Mouse (Mus musculus) embryo, embryonic 11 days (tissue): Measurements from ENCODE around the gene Agap2.

Source experiments
- DNase-seq: peaks from one replicate; pipeline ENCODE4 v3.0.0-alpha.2; 2015

Gene Agap2

GRCm38 (mm10) chr10:127078001-127078676 is 3.1 kb downstream of the Agap2 start:
- no peak for DNase-seq

- DNase-seq, result peak; percentile 76
Measured at GRCm38 (mm10) chr10:127078677-127079575, 3.8 kb downstream of the Agap2 start.

- peak; percentile 56 for DNase-seq
Measured at GRCm38 (mm10) chr10:127079665-127080391, 4.7 kb downstream of the Agap2 start.

GRCm38 (mm10) chr10:127080901-127081780 is 6.1 kb downstream of the Agap2 start:
- DNase-seq, result no peak

- DNase-seq, result peak; percentile 64
Measured at GRCm38 (mm10) chr10:127081996-127082620, 7.0 kb downstream of the Agap2 start.

GRCm38 (mm10) chr10:127083292-127083914 is 8.3 kb downstream of the Agap2 start:
- DNase-seq, result no peak

- DNase-seq, result no peak
Measured at GRCm38 (mm10) chr10:127083915-127084306, 8.8 kb downstream of the Agap2 start.

GRCm38 (mm10) chr10:127085052-127085451 is 10.0 kb downstream of the Agap2 start:
- DNase-seq, result no peak

- no peak for DNase-seq
Measured at GRCm38 (mm10) chr10:127085633-127086032, 10.5 kb downstream of the Agap2 start.

GRCm38 (mm10) chr10:127090560-127091411 is 15.7 kb downstream of the Agap2 start:
- peak; percentile 60 for DNase-seq

- no peak for DNase-seq
Measured at GRCm38 (mm10) chr10:127091507-127092396, 16.7 kb downstream of the Agap2 start.

GRCm38 (mm10) chr10:127092742-127093141 is 17.7 kb downstream of the Agap2 start:
- no peak for DNase-seq

GRCm38 (mm10) chr10:127094382-127094802 is 19.3 kb downstream of the Agap2 start:
- no peak for DNase-seq

- no peak for DNase-seq
Measured at GRCm38 (mm10) chr10:127098514-127098913, 23.4 kb downstream of the Agap2 start.

- DNase-seq, result no peak
Measured at GRCm38 (mm10) chr10:127099191-127099590, 24.1 kb downstream of the Agap2 start.

GRCm38 (mm10) chr10:127099868-127100267 is 24.8 kb downstream of the Agap2 start:
- no peak for DNase-seq

GRCm38 (mm10) chr10:127100414-127100813 is 25.3 kb downstream of the Agap2 start:
- no peak for DNase-seq

- DNase-seq, result no peak
Measured at GRCm38 (mm10) chr10:127101151-127101550, 26.1 kb downstream of the Agap2 start.

GRCm38 (mm10) chr10:127103631-127104030 is 28.5 kb downstream of the Agap2 start:
- DNase-seq, result no peak
